Mouse (Mus musculus): ENCODE measurements around the gene Hand1.

Gene Hand1

DNA sequence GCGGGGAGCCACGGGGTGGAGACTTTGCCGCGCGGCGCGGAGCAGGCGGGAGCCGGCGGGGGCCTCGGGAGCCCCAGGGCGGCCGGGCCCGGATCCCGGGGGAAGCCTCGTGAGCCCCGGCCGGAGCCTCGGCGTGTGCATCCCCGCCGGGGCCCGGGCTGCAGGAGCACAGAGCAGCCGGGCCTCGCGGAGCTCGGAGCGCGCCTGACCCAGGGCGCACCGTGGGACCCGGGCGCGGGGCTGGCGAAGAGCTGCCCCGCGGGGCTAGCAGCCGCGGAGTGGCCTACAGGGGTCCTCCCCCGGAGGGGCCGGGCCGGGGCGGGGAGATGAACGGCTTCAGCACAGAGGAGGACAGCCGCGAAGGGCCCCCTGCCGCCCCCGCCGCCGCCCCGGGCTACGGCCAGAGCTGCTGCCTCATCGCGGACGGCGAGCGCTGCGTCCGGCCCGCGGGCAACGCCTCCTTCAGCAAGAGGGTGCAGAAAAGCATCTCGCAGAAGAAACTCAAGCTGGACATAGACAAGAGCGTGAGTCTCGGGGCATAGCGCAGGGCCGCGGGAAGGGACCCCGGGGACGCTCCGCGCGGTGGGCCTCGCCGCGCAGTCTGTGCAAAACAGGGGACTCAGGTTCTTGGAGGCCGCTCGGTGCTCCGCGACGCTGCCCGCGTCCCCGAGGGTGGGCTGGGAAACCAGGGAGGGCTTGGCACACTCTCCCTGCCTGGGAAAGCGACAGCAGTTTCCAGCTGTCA lies 30.7 kb downstream of the Hand1 start:
- peak; percentile 56 to 64 for DNase-seq (ENCODE audit: low spot score in 2 of 2)

DNA sequence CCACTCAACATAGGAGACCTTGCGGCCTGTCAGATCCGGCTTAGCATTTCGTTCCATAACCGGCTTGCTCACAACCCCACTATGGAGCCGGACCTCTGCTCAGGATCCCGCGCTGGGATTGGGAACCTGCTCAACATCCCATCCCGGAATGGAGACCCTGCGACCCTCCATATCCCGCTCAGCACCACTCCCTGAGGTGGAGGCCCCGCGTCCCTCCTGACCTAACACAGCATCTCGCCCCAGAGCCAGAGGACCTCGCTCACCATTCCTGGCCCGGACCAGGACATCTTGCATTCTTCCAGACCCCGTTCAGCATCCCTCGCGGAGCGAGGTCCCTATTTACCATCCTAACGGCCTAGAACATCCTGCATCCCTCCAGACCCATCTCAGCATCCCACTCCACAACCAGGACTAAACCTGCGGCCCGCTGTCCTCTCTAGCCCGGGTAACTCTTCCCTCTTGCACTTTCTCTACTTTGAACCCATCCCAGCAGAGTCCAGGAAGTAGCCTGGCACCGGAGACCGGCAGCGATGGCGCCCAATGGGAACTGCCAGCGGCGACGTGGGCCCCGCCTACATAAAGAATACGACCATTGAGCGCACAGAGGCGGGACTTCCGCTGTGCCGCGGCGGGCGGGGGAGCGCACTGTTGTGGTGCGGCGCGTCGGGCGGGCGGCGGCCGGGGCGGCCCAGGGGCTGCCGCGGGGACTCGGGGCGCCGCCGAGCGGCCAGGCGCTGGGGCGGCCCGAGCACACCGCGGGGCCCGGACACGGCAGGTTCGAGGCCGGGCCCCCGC lies 31.4 kb downstream of the Hand1 start, which contains the start of gene Sap30l:
TSS of gene Sap30l (plus strand) at position 667 of the 795 bp plus-strand sequence.
- peak; percentile 98 for DNase-seq (ENCODE audit: low spot score in 2 of 2)

DNA sequence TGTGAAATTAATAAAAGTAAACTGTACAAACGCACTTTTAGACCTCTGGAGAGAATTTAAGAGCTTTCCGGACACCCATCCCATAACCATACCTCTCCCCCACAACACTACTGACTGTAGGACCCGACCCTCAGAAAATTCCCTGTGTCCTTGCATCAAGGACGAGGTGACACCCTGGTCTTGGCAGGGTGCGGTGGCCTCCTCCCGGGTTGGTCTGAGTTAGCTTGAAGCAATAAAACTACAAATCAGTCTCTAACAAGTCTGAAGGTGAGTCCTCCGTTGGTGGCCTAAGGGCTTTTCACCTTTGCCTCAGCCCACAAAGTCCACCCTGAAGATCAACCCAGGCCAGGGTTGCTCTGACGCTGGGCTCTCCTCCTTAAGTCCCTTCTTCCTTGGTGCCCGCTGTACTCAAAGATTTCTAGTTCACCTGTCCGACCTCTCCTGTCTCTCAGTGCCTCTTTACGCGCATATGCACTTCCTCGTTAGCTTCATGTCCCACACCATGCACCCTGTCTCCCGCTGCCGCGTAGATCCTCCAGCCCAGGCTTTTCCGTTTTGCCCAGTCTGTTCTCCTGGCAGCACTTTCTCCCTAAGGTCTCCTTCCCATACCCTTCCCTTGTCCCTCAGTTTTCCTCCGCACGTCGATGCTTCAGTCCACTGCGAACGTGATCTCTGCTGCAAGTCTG lies 32.2 kb downstream of the Hand1 start:
- no peak for DNase-seq (ENCODE audit: low spot score in 2 of 2)

DNA sequence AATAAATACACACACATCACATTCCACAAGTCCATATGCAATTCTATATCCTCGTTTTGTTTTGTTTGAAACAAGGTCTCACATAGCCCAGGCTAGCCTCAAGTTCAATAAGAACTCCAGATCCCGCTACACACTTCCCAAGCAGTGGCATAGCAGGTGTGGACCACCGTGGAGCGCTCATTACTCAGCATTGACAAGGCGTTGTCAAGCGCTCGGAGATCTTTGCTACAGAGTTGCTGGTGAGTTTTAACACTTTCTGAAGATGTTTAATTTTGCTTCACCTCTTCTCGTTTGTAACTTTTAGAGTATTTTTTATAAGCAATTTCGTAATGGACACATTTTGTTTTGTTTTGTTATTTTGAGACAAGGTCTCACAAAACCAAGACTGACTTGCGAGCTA lies 33.2 kb downstream of the Hand1 start:
- DNase-seq (ENCODE audit: low spot score in 2 of 2), result no peak

DNA sequence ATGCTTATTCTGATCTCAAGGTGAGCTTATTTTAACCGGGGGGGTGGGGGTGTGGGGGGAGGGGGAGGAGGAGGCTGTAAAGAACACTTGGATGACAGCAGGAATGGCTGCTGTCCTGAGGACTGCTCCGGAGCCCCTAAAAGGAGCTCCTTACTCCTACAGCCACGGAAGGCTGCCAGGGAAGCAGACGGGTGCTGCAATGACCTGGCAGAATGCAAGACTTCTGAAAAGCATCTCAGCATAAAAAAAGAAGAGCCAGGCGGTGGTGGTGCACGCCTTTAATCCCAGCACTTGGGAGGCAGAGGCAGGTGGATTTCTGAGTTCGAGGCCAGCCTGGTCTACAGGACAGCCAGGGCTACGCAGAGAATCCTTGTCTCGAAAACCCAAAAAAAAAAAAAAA lies 34.8 kb downstream of the Hand1 start:
- no peak for DNase-seq (ENCODE audit: low spot score in 2 of 2)

DNA sequence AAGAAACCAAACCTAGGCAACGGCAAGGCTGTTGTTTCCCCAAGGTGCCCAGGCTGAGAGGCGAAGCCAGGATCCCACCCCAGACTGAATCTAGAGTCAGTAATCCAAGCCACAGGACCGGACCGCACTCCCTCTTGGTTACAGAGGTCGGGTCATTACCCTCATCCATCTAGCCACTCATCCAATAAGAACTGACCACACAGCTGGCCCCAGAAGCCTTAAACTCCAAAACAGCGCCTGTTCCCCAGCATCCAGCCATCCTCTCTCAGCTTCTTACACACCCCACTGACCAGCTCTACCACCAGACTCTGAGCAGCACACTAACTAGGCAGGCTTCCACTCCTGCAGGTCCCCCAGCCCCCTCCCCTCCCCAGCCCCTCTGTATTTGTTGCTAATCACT lies 37.5 kb downstream of the Hand1 start:
- DNase-seq (ENCODE audit: low spot score in 2 of 2), result no peak

DNA sequence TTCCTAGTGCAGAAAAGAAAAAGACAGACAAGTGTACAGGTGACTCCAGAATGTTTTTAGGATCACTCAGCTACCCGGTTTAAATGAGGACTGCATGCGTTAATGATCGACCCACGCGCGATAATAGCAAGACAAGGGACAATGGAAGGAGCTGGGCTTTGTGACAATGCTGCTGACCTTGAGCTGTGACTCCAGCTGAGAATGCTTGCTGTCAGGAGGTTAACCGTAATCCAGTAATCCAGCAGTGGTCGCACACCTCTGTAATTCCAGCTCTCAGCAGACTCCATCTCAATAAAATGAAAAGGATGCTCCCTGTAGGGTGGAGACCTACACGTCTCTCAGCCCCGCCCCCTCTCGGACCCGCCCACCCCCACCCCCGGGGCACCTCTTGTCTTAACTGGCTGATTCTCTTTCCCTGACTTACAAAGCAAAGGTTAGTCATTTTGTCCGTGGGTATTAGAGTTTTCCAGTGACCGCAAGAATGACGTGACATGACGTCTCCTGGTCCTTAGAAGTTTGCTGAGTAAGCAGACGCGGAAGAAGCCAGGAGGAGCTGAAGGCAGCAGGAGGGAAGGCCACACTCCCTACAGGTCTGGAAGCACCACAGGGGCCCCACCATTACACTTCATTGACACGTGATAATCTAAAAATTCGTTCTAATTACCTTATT lies 41.6 kb downstream of the Hand1 start:
- DNase-seq (ENCODE audit: low spot score in 2 of 2), result no peak

DNA sequence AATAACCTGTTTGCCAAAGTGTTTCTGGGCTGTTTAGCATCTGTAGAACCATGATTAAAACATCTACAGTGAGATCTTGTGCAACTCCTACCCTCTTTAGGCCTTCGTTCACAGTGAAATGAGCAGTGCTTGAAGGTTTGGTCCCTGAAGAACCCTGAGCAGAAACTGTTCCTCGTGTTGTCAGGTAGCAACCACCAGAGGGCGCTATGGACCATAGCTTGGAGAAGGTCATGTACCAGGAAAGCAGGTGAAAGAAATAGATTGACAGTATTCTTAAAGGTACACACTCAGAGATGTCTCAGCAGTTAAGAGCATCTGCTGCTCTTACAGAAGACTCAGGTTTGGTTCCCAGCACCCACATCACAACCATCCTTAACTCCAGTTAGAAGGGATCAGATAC lies 44.7 kb downstream of the Hand1 start:
- DNase-seq (ENCODE audit: low spot score in 2 of 2), result peak in 1 of 2 experiments; percentile 27

DNA sequence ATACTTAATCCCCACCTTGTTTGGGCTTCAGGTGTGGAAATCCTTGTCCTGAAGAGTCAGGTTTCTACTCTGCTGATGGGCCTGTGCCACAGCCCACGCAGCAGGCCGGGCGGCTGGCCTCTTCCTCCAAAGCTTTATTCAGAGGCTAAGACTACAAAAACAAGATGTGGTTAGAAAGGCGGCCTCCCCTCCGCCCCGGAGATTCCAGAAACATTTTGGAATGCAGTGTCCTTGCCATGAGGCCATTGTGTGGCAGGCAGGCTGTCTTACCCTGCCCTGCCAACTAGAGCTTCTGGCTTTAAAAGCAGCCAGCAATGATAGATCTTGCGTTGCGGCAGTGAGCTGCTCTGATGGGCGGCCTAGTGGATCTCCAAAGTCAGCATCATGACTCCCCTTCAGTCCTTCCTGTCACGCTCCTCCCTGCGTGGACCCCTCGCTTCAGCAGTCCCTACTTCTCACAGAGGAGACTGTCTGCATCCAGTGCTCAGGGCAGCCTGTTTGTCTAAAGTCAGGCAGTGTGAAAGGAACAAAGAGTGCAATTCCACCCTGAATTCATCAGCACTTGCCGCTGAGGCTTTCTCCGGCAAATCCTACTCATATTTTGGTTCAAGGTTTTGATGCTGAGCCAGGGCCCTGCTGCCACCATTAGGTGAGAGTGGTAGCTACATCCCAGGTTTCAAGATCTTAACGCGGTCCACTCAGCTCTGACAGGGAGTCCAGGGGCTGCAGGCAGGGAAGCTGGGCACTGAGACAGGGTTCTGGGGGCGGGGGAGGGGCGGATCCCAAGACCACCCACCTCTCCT lies 45.8 kb downstream of the Hand1 start:
- no peak for DNase-seq (ENCODE audit: low spot score in 2 of 2)

DNA sequence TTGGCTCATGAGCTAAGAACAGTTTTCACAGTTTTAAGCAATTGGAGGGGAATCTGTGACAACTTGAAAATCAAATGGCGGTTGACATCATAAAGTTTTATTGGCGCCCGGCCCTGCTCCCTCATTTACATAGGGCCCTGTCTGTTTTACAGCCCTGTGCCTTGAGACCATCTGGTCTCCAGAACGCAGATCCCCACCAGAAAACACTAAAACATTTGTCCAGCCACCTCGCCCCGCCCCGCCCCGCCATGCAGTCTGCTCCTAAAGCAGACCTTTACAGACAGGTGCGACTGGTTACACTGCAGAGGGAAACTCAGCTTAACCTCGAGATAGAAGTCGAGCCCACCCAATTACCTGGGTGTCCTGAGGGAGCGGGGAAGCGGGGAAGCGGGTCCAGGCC lies 52.8 kb downstream of the Hand1 start:
- DNase-seq (ENCODE audit: low spot score in 2 of 2), result no peak
